Mouse (Mus musculus): ENCODE results near the gene Taar5. TPM values are rescaled to one million over a fixed set of nuclear protein-coding genes. Genes with fewer than 3 reads are reported as not detected.

Gene Taar5
- polyA plus RNA-seq, 1 experiment from 2014 or later, result not detected

- Histone ChIP-seq H3K4me2 (no peak overlapping the region), H3K9me3 (no peaks in the 10 kb centered on the region), H3K27ac (no peak overlapping the region), H3K27me3 (no peaks in the 10 kb centered on the region), H3K4me1 (replicated peaks) (no peaks in the 10 kb centered on the region), H3K9ac (no peak overlapping the region), H3K36me3 (no peaks in the 10 kb centered on the region), H3K4me3 (no peak overlapping the region)
- no peak for ATAC-seq (ENCODE audit: low FRiP score)
- 91% methylated on average over 5 of the region's 5 CpGs for WGBS
These were observed 750 bp downstream of the Taar5 start for GRCm38 (mm10) chr10:23971256-23971655.

DNA sequence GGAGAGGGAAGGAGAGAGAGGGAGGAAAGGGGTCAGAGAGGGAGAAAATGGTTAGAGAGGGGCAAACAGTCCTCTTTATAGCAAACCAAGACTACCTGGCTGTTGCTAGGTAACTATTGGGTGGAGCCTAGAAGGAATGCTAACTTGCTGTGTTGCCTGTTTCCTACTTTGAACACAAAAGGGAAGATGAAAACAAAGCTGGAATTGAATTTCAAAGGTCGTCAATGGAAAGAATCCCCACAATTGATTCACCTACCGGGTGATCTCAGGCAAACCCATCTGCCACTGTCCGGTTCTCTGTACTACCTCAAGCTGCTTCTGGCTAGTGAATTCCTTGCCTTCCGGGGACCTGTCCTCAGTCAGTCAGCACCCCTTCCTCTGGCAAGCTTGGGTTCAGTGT, 7.5 kb downstream of the Taar5 start:
- WGBS, result 31% methylated on average over 4 of the region's 4 CpGs

GRCm38 (mm10) chr10:23978901-23979705, 8.6 kb downstream of the Taar5 start:
- no peaks in the 10 kb centered on the region for H3K4me1 ChIP-seq (replicated peaks)
- no peak overlapping the region for H3K27ac ChIP-seq
- no peaks in the 10 kb centered on the region for H3K9me3 ChIP-seq
- peak; percentile 89 for ATAC-seq (ENCODE audit: low FRiP score)
- no peak overlapping the region for H3K4me2 ChIP-seq
- H3K9ac ChIP-seq, result no peak overlapping the region
- H3K4me3 ChIP-seq, result no peak overlapping the region
- H3K27me3 ChIP-seq, result no peaks in the 10 kb centered on the region
- H3K36me3 ChIP-seq, result no peaks in the 10 kb centered on the region
- WGBS, result 45% methylated on average over 16 of the region's 16 CpGs

More for the DNA sequence above, 7.5 kb downstream of the Taar5 start:
- H3K27ac ChIP-seq, result no peak overlapping the region
- no peaks in the 10 kb centered on the region for H3K9me3 ChIP-seq
- no peak overlapping the region for H3K4me3 ChIP-seq
- H3K9ac ChIP-seq, result no peak overlapping the region
- ATAC-seq (ENCODE audit: low FRiP score), result no peak
- no peak overlapping the region for H3K4me2 ChIP-seq
- no peaks in the 10 kb centered on the region for H3K27me3 ChIP-seq
- H3K36me3 ChIP-seq, result no peaks in the 10 kb centered on the region
- no peaks in the 10 kb centered on the region for H3K4me1 ChIP-seq (replicated peaks)

DNA sequence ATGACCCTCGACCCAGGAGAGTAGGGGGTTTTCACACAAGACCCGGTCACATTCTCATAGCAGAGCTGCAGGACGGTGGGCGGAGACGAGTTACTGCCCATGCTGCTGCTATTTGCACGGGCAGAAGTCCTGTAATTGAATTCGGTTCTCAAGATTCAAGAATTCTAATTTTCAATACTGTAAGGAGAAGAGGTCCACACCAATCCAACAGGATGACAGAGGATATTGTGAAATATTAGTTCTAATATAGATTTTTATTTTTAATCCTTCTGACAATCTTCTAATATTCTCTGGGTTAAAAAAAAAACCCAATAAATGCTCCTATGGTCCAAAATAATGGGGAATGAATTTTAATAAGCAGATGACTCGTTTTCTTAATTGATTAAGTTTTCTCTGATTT, 15.0 kb downstream of the Taar5 start, which contains the start of gene Taar6:
TSS of gene Taar6 (minus strand) at position 101 of the 400 bp plus-strand sequence.
- H3K27ac ChIP-seq, result no peak within 1 kb of the TSS
- H3K4me3 ChIP-seq, result no peak within 1 kb of the TSS
- no peak for ATAC-seq (ENCODE audit: low FRiP score)
- H3K9ac ChIP-seq, result no peak within 1 kb of the TSS
- H3K4me1 ChIP-seq (replicated peaks), result no peaks in the 10 kb centered on the region
- no peaks in the 10 kb centered on the region for H3K27me3 ChIP-seq
- no peaks in the 10 kb centered on the region for H3K36me3 ChIP-seq
- WGBS, result 76% methylated on average over 8 of the region's 8 CpGs
- H3K9me3 ChIP-seq, result no peaks in the 10 kb centered on the region
- H3K4me2 ChIP-seq, result no peak within 1 kb of the TSS

- H3K9me3 ChIP-seq, result no peaks in the 10 kb centered on the region
- H3K4me2 ChIP-seq, result no peak overlapping the region
- no peaks in the 10 kb centered on the region for H3K27me3 ChIP-seq
- no peaks in the 10 kb centered on the region for H3K36me3 ChIP-seq
- 83% methylated on average over 5 of the region's 5 CpGs for WGBS
- no peak for ATAC-seq (ENCODE audit: low FRiP score)
- no peak overlapping the region for H3K27ac ChIP-seq
- H3K4me1 ChIP-seq (replicated peaks), result no peaks in the 10 kb centered on the region
- no peak overlapping the region for H3K4me3 ChIP-seq
- no peak overlapping the region for H3K9ac ChIP-seq
These were observed 15.9 kb downstream of the Taar5 start for GRCm38 (mm10) chr10:23986419-23986818.

- Histone ChIP-seq H3K4me3 (no peak within 1 kb of the TSS), H3K36me3 (no peaks in the 10 kb centered on the region), H3K4me2 (no peak within 1 kb of the TSS), H3K9ac (no peak within 1 kb of the TSS), H3K9me3 (no peaks in the 10 kb centered on the region), H3K27ac (no peak within 1 kb of the TSS), H3K4me1 (replicated peaks) (no peaks in the 10 kb centered on the region), H3K27me3 (no peaks in the 10 kb centered on the region)
- ATAC-seq (ENCODE audit: low FRiP score), result no peak
- WGBS, result 91% methylated on average over 3 of the region's 3 CpGs
These were observed 22.9 kb downstream of the Taar5 start, which contains the start of gene Taar7a for GRCm38 (mm10) chr10:23993381-23993780. TSS of gene Taar7a (minus strand) at chr10:23993481.

DNA sequence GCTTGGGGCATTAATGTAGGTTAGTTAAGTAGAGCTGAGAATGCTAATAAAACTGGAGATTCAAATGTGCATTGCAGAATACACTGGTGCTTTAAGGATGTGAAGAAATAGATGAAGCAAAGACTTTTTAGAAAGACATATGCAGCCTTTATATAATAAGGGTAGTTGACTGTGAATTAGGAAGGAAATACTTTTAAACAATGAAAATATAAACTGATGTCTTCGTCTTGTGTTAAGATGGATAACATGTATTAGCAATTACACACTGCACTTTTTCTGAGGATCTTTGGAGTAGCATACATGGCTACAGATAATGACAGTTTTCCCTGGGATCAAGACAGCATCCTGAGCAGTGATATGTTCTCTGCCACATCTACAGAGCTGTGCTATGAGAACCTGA, 29.1 kb downstream of the Taar5 start, which contains the start of gene Taar7b:
TSS of gene Taar7b (plus strand) at position 301 of the 400 bp plus-strand sequence.
- ATAC-seq (ENCODE audit: low FRiP score), result no peak
- no peak within 1 kb of the TSS for H3K27ac ChIP-seq
- H3K36me3 ChIP-seq, result no peaks in the 10 kb centered on the region
- H3K4me3 ChIP-seq, result no peak within 1 kb of the TSS
- H3K9ac ChIP-seq, result no peak within 1 kb of the TSS
- WGBS, result 93% methylated on average over 1 of the region's 1 CpGs
- H3K27me3 ChIP-seq, result no peaks in the 10 kb centered on the region
- H3K4me1 ChIP-seq (replicated peaks), result no peaks in the 10 kb centered on the region
- H3K9me3 ChIP-seq, result no peaks in the 10 kb centered on the region
- no peak within 1 kb of the TSS for H3K4me2 ChIP-seq

- H3K4me1 ChIP-seq (replicated peaks), result no peaks in the 10 kb centered on the region
- H3K9ac ChIP-seq, result no peak overlapping the region
- H3K36me3 ChIP-seq, result no peaks in the 10 kb centered on the region
- H3K4me2 ChIP-seq, result no peak overlapping the region
- no peak overlapping the region for H3K27ac ChIP-seq
- H3K27me3 ChIP-seq, result no peaks in the 10 kb centered on the region
- H3K9me3 ChIP-seq, result no peaks in the 10 kb centered on the region
- WGBS, result 88% methylated on average over 1 of the region's 1 CpGs
- no peak overlapping the region for H3K4me3 ChIP-seq
- no peak for ATAC-seq (ENCODE audit: low FRiP score)
These were observed 35.9 kb downstream of the Taar5 start for GRCm38 (mm10) chr10:24006442-24006841.

- no peaks in the 10 kb centered on the region for H3K27me3 ChIP-seq
- no peak overlapping the region for H3K4me2 ChIP-seq
- H3K36me3 ChIP-seq, result no peaks in the 10 kb centered on the region
- no peak for ATAC-seq (ENCODE audit: low FRiP score)
- 62% methylated on average over 2 of the region's 2 CpGs for WGBS
- no peak overlapping the region for H3K4me3 ChIP-seq
- H3K9ac ChIP-seq, result no peak overlapping the region
- H3K4me1 ChIP-seq (replicated peaks), result no peaks in the 10 kb centered on the region
- H3K9me3 ChIP-seq, result no peaks in the 10 kb centered on the region
- H3K27ac ChIP-seq, result no peak overlapping the region
These were observed 36.5 kb downstream of the Taar5 start for GRCm38 (mm10) chr10:24007034-24007433.

DNA sequence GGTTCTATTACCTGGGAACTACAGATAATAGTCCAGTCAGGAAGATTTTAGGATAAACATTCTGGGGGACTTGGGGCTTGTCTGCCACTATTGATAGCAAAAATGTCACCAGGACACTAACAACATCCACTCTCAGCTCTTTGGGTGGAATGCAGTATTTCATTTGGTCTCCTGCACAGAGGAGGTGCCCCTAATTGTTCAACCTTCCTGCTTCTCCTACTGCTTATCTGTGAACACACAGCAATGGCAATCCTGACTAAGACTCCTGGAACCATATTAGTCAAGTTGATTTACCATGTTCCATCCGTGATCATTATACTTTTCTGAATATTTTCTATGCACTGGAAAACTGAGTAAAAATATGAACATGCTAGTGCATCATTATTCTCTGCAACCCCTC, 37.6 kb downstream of the Taar5 start:
- Histone ChIP-seq H3K9ac (no peak overlapping the region), H3K36me3 (no peaks in the 10 kb centered on the region), H3K4me1 (replicated peaks) (no peaks in the 10 kb centered on the region), H3K27me3 (no peaks in the 10 kb centered on the region), H3K27ac (no peak overlapping the region), H3K9me3 (no peaks in the 10 kb centered on the region), H3K4me2 (no peak overlapping the region), H3K4me3 (no peak overlapping the region)
- no peak for ATAC-seq (ENCODE audit: low FRiP score)
- 94% methylated on average over 1 of the region's 1 CpGs for WGBS

Other genes starting within 250 kb of the Taar5 start
- gene Rps12, start 183.4 kb upstream of the Taar5 start, polyA plus RNA-seq (2015; fragmentation: Nextera tagmentation; extraction: Ambion mirVana), result 110 and 124 TPM in 2 replicates
- gene Slc18b1, start 173.7 kb upstream of the Taar5 start, polyA plus RNA-seq (2015; fragmentation: Nextera tagmentation; extraction: Ambion mirVana), result 22.0 and 22.2 TPM in 2 replicates
- gene Vnn3, start 119.2 kb upstream of the Taar5 start, polyA plus RNA-seq (2015; fragmentation: Nextera tagmentation; extraction: Ambion mirVana), result not detected in 2 replicates
- 0.09 and 0.21 TPM in 2 replicates for gene Vnn1, start 76.0 kb upstream of the Taar5 start, polyA plus RNA-seq (2015; fragmentation: Nextera tagmentation; extraction: Ambion mirVana)
- not detected in 2 replicates for gene Taar1, start 50.4 kb upstream of the Taar5 start, polyA plus RNA-seq (2015; fragmentation: Nextera tagmentation; extraction: Ambion mirVana)
- gene Taar2, start 32.1 kb upstream of the Taar5 start, polyA plus RNA-seq (2015; fragmentation: Nextera tagmentation; extraction: Ambion mirVana), result not detected in 2 replicates
- gene Taar3, start 21.1 kb upstream of the Taar5 start, polyA plus RNA-seq (2015; fragmentation: Nextera tagmentation; extraction: Ambion mirVana), result not detected in 2 replicates
- gene Taar4, start 10.2 kb upstream of the Taar5 start, polyA plus RNA-seq (2015; fragmentation: Nextera tagmentation; extraction: Ambion mirVana), result not detected in 2 replicates
- gene Taar6, start 14.9 kb downstream of the Taar5 start, polyA plus RNA-seq (2015; fragmentation: Nextera tagmentation; extraction: Ambion mirVana), result not detected in 2 replicates
- not detected in 2 replicates for gene Taar7a, start 22.8 kb downstream of the Taar5 start, polyA plus RNA-seq (2015; fragmentation: Nextera tagmentation; extraction: Ambion mirVana)
- gene Taar7b, start 29.2 kb downstream of the Taar5 start, polyA plus RNA-seq (2015; fragmentation: Nextera tagmentation; extraction: Ambion mirVana), result not detected in 2 replicates
- not detected in 2 replicates for gene Taar7d, start 56.5 kb downstream of the Taar5 start, polyA plus RNA-seq (2015; fragmentation: Nextera tagmentation; extraction: Ambion mirVana)
- not detected in 2 replicates for gene Taar7e, start 66.9 kb downstream of the Taar5 start, polyA plus RNA-seq (2015; fragmentation: Nextera tagmentation; extraction: Ambion mirVana)
- gene Taar7f, start 78.8 kb downstream of the Taar5 start, polyA plus RNA-seq (2015; fragmentation: Nextera tagmentation; extraction: Ambion mirVana), result not detected in 2 replicates
- not detected in 2 replicates for gene Taar8a, start 105.8 kb downstream of the Taar5 start, polyA plus RNA-seq (2015; fragmentation: Nextera tagmentation; extraction: Ambion mirVana)
- gene Taar8b, start 121.6 kb downstream of the Taar5 start, polyA plus RNA-seq (2015; fragmentation: Nextera tagmentation; extraction: Ambion mirVana), result not detected in 2 replicates
- not detected in 2 replicates for gene Taar8c, start 131.2 kb downstream of the Taar5 start, polyA plus RNA-seq (2015; fragmentation: Nextera tagmentation; extraction: Ambion mirVana)
- gene Taar9, start 138.8 kb downstream of the Taar5 start, polyA plus RNA-seq (2015; fragmentation: Nextera tagmentation; extraction: Ambion mirVana), result not detected in 2 replicates
- gene Stx7, start 178.6 kb downstream of the Taar5 start, polyA plus RNA-seq (2015; fragmentation: Nextera tagmentation; extraction: Ambion mirVana), result 273 and 279 TPM in 2 replicates